Mouse (Mus musculus) lung, adult 2 months (tissue): ENCODE data around the gene Nab1. TPM values are rescaled to one million over a fixed set of nuclear protein-coding genes. Genes with fewer than 3 reads are reported as not detected.

ENCODE experiments used
- DNase-seq: peaks from one replicate; pipeline ENCODE4 v3.0.0; 2022
- H3K4me1 ChIP-seq: fragments of 200-500 bp; 2 replicates; pipeline ENCODE4 v1.6.1; 2011; ENCODE audit warnings: low read length; ENCODE audit not compliant: control insufficient read depth, insufficient read depth
- H3K4me3 ChIP-seq: fragments of 200-500 bp; replicated peaks from 2 replicates; pipeline ENCODE3; 2011; ENCODE audit warnings: low read depth, mild to moderate bottlenecking, control low read depth, low read length; ENCODE audit errors: extremely low read depth
- CTCF ChIP-seq: fragments of 200-500 bp; IDR thresholded peaks from 2 replicates; pipeline ENCODE4 v1.5.1; 2011; ENCODE audit warnings: mild to moderate bottlenecking, low read length, control low read depth; ENCODE audit not compliant: insufficient read depth
- POLR2A ChIP-seq: fragments of 200-500 bp; IDR thresholded peaks from 2 replicates; pipeline ENCODE4 v1.6.1; 2011; ENCODE audit warnings: low read depth, mild to moderate bottlenecking, control low read depth, low read length, borderline replicate concordance; ENCODE audit errors: extremely low read depth
- WGBS: fragments of 180-500 bp; shearing (Covaris S2); methylation state at CpG from one replicate; pipeline ENCODE4 v1.1.7; 2018; 5-methylcytosine and 5-hydroxymethylcytosine counted together
- polyA plus RNA-seq: library from polyadenylated mRNA; depleted of rRNA; stranded (reverse); fragments of >200 nt; gene quantifications from 2 replicates; pipeline ENCODE4 v1.2.3, GENCODE M21; 2012; rRNA removed

Gene Nab1
- polyA plus RNA-seq, 1 experiment, result 14.9 TPM

DNA sequence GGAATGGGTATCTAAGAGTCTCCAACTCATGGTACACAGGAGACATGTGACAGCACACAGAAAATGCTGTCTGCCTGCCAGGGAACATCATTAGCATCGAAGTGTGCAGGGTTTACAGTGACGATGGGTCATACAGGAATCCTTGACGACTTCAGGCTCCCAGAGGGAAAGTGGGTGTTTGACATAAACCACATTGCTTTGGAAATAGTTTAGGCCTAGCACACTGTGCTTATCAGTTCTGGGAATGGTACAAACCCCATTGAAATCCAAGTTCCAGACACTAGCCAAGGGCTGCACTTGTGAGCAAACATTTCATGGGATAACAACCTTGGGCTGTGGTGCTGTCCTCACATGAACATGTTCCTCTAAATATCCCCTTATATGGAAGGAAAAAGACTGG, 78.3 kb downstream of the Nab1 start:
- H3K4me3 ChIP-seq, result no peak overlapping the region
- no peak for TF ChIP-seq POLR2A
- no peak for TF ChIP-seq CTCF
- no peak for DNase-seq
- WGBS, result 55% methylated on average over 3 of the region's 3 CpGs
- H3K4me1 ChIP-seq, result no peaks in the 10 kb centered on the region

- Histone ChIP-seq H3K4me3 (no peak overlapping the region), H3K4me1 (no peaks in the 10 kb centered on the region)
- DNase-seq, result no peak
- no peak for TF ChIP-seq CTCF
- TF ChIP-seq POLR2A, result no peak
Measured at GRCm38 (mm10) chr1:52421623-52422022, 78.9 kb downstream of the Nab1 start.

GRCm38 (mm10) chr1:52419088-52419819, 81.2 kb downstream of the Nab1 start:
- no peak for DNase-seq
- H3K4me1 ChIP-seq, result no peaks in the 10 kb centered on the region
- WGBS, result 83% methylated on average over 7 of the region's 7 CpGs
- H3K4me3 ChIP-seq, result no peak overlapping the region
- TF ChIP-seq POLR2A (no peak), CTCF (no peak)

Other genes starting within 250 kb of the Nab1 start
- 5.9 and 12.6 TPM in 2 replicates for gene Nemp2, start 130.0 kb upstream of the Nab1 start, polyA plus RNA-seq
- 18.3 and 23.2 TPM in 2 replicates for gene Mfsd6, start 226.8 kb upstream of the Nab1 start, polyA plus RNA-seq